Mouse (Mus musculus): ENCODE measurements at regions not wholly inside any gene's neighbourhood (a gene's known extent, or its start where the extent isn't known, plus 50 kb on each side); places are given as distances from the start of the nearest gene placed in this dataset.

GRCm38 (mm10) chr7:71746118-71746897 lies 395.0 kb upstream of the Gm10295 start:
- TF ChIP-seq CTCF (IDR thresholded peaks at IDR 0.05) (no peak), EP300 (IDR thresholded peaks at IDR 0.05; ENCODE audit: insufficient read depth, low read depth, low read length) (no peak)

Data from heart, adult 2 months (tissue).